Mouse (Mus musculus): Measurements from ENCODE around the gene Cxcr5. TPM values are rescaled to one million over a fixed set of nuclear protein-coding genes. Genes with fewer than 3 reads are reported as not detected.

Gene Cxcr5
- polyA plus RNA-seq, 1 experiment from 2014 or later, result not detected

DNA sequence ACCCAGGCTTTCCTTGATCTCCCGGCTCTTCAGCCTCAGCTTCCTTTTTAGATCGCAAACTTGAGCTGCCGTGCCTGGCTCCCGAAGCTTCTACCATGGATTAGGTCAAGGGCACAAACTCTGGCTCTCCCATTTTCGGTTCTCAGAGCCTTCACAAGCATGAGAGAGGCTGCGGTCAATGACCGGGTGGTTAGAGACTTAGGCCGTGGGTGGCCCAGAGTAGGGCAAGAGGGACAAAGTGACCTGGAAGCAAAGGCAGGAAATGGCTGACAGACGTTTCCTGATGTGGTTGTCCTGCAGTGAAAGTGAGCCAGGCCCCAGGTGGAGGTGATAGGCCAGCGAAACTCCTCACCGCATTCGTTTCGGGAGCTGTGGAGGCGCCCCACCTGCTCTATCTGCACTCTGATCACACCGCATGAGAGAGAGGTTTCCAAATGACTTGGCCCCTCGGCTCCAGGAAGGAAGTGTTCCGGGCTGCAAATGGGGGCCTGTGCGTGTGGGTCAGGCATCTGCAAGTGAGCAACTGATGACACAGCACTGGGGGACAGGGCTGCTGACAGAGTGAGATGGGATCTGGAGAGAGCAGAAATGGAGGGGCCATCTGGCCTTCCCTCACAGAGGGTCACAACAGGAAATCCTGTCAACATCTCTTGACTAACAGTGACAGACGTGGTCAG lies 23.9 kb downstream of the Cxcr5 start:
- H3K4me2 ChIP-seq, result peak overlapping the region; percentile 22

DNA sequence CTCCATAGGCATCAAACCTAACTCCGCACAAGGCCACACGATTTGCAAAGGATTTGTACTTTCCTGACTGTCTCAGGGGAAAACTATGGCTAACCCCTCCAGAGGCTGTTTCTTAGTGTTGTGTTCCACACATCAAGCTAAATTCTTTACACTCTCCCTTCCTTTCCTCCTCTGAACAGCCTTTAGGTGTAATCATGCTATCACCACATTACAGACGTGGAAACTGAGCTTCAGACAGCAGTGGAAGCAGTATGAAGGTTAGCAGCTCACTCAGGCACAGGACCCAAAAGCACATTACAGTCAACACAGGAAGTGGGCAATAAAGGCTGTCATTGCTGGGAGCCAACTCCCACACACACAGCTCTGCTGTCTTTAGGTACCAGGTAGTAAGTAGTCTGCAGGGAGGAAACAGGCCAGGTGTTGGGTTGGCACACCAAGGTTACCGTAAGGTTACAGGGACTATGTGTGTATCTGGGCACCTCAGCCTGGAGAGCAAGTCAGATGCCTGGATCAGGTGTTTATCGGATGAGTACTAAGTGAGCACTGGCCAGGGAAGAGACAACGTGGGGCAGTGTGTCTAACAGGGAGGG lies 28.6 kb downstream of the Cxcr5 start:
- H3K9ac ChIP-seq, result no peak overlapping the region
- H3K36me3 ChIP-seq, result no peaks in the 10 kb centered on the region
- ATAC-seq (ENCODE audit: insufficient number of reproducible peaks, low FRiP score), result no peak
- no peaks in the 10 kb centered on the region for H3K27me3 ChIP-seq (replicated peaks)
- peaks cover 9% of the 10 kb centered on the region for H3K4me1 ChIP-seq (replicated peaks)
- no peak overlapping the region for H3K4me3 ChIP-seq
- no peak overlapping the region for H3K4me2 ChIP-seq
- 79% methylated on average over 6 of the region's 6 CpGs for WGBS
- H3K27ac ChIP-seq (ENCODE audit: poor library complexity, severe bottlenecking), result no peak overlapping the region
- H3K9me3 ChIP-seq (replicated peaks), result 0 out of 2 replicates have a peak, but pooled peaks cover 5% of the 10 kb centered on the region

More for the DNA sequence above, 23.9 kb downstream of the Cxcr5 start:
- no peaks in the 10 kb centered on the region for H3K9me3 ChIP-seq (replicated peaks)
- H3K9ac ChIP-seq, result no peak overlapping the region
- H3K4me3 ChIP-seq, result no peak overlapping the region
- WGBS, result 44% methylated on average over 19 of the region's 19 CpGs
- H3K27me3 ChIP-seq (replicated peaks), result no peaks in the 10 kb centered on the region
- H3K36me3 ChIP-seq, result no peaks in the 10 kb centered on the region
- peaks cover 12% of the 10 kb centered on the region for H3K4me1 ChIP-seq (replicated peaks)
- no peak overlapping the region for H3K27ac ChIP-seq (ENCODE audit: poor library complexity, severe bottlenecking)
- ATAC-seq (ENCODE audit: insufficient number of reproducible peaks, low FRiP score), result peak; percentile 36; the same call in 1 of the 2 replicates

DNA sequence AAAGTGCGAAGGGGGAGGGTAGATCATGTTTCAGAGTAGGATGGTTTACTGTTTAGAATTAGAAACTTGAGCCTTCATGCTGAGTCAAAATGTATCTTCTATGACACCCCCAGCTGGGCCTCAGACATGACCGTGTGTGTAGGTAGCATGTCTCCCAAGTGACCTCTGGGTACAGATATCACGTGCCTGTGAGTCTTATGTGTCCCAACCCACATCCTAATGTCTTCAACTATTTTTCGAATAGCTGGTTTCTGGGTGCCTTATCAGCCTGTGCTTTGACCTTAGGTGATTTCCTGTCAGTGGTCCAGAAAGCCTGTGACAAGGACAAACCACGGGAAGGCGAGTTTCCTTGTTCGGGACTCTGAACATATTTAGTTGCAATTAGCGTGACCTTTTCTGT lies 33.3 kb downstream of the Cxcr5 start:
- Histone ChIP-seq H3K4me1 (replicated peaks) (no peaks in the 10 kb centered on the region), H3K9ac (no peak overlapping the region), H3K4me3 (no peak overlapping the region), H3K9me3 (replicated peaks) (0 out of 2 replicates have a peak, but pooled peaks cover 5% of the 10 kb centered on the region), H3K36me3 (no peaks in the 10 kb centered on the region), H3K4me2 (no peak overlapping the region), H3K27ac (ENCODE audit: poor library complexity, severe bottlenecking) (no peak overlapping the region), H3K27me3 (replicated peaks) (no peaks in the 10 kb centered on the region)
- WGBS, result 52% methylated on average over 8 of the region's 8 CpGs
- no peak for ATAC-seq (ENCODE audit: insufficient number of reproducible peaks, low FRiP score)

DNA sequence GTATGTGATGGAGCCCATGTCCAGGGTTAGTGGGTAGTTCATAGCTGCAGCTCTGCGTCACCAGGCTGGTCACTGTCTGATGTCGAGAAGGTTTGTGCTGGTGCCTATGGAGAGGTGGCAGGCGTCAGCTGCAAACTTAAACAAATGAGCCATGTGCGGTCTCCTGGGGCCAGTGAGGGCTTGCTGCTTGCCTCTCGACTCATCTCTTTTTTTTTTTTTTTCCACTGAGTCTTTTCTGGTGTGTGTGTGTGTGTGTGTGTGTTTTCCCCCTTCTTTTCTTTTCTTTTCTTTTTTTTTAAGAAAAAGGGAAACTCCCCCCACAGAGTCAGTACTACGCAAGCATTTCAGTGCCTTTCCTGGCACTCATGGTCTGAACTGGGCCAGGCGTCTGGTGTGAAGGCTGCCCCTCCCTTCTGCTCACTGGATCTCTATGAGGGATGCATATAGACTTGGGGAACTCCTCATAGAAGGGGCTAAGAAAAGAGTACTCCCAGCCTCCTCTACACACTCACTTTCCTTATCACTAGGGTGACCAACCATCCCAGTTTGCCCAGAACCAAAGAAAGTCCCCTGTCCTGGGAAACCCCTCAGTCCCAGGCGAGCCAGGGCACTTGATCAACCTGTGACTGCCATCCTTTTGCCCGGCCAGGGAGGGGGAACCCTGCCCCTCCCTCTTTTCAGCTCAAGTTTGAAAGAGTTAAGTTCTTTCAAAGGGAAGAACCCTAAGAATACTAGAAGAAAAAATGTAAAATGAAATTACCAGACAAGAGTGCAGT lies 35.2 kb downstream of the Cxcr5 start:
- Histone ChIP-seq H3K4me1 (replicated peaks) (no peaks in the 10 kb centered on the region), H3K4me2 (no peak overlapping the region), H3K36me3 (no peaks in the 10 kb centered on the region), H3K27me3 (replicated peaks) (no peaks in the 10 kb centered on the region), H3K9me3 (replicated peaks) (0 out of 2 replicates have a peak, but pooled peaks cover 3% of the 10 kb centered on the region), H3K9ac (no peak overlapping the region), H3K4me3 (no peak overlapping the region), H3K27ac (ENCODE audit: poor library complexity, severe bottlenecking) (no peak overlapping the region)
- no peak for ATAC-seq (ENCODE audit: insufficient number of reproducible peaks, low FRiP score)
- 57% methylated on average over 9 of the region's 9 CpGs for WGBS

DNA sequence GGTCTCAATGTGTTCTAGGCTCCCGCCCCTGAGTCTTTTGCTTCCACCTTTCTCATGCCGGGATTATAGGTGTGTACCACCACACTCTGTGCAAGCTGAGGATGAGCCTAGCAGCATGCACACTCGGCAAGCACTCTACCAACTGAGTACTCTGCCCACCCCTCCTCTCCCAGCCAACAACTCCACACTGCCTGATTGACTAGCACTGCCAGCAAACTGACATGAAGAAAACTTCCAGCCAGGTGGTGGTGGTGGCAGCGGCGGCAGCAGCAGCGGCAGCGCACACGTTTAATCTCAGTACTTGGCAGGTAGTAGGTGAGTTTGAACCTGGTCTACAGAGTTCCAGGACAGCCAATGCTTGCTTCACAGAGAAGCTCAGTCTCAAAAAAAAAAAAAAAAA lies 36.1 kb downstream of the Cxcr5 start:
- no peak for ATAC-seq (ENCODE audit: insufficient number of reproducible peaks, low FRiP score)
- 85% methylated on average over 8 of the region's 8 CpGs for WGBS
- Histone ChIP-seq H3K4me3 (no peak overlapping the region), H3K4me2 (no peak overlapping the region), H3K4me1 (replicated peaks) (no peaks in the 10 kb centered on the region), H3K9ac (no peak overlapping the region), H3K27ac (ENCODE audit: poor library complexity, severe bottlenecking) (no peak overlapping the region), H3K9me3 (replicated peaks) (no peaks in the 10 kb centered on the region), H3K27me3 (replicated peaks) (no peaks in the 10 kb centered on the region), H3K36me3 (no peaks in the 10 kb centered on the region)

DNA sequence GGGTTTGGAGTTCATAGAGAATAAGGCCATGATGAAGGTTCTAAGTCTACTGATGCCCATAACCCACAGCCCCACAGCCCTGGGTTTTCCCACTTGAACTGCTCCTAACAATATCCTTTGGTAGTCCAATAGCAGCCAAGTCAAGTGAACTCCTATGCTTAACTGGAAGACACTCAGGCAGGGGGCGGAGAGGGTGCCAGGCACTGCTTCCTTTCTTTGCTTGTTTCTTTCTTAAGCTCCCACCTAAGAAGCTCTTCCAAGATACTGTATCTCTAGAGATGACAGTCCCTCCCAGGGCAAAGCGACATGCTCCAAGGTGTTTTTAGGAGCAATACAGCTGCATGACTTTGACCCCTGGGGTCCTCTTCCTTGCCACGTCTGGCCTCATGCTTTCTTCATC lies 36.7 kb downstream of the Cxcr5 start:
- H3K9ac ChIP-seq, result no peak overlapping the region
- no peaks in the 10 kb centered on the region for H3K27me3 ChIP-seq (replicated peaks)
- no peak for ATAC-seq (ENCODE audit: insufficient number of reproducible peaks, low FRiP score)
- 70% methylated on average over 3 of the region's 3 CpGs for WGBS
- no peaks in the 10 kb centered on the region for H3K9me3 ChIP-seq (replicated peaks)
- H3K4me3 ChIP-seq, result no peak overlapping the region
- H3K4me2 ChIP-seq, result no peak overlapping the region
- H3K4me1 ChIP-seq (replicated peaks), result no peaks in the 10 kb centered on the region
- H3K36me3 ChIP-seq, result no peaks in the 10 kb centered on the region
- no peak overlapping the region for H3K27ac ChIP-seq (ENCODE audit: poor library complexity, severe bottlenecking)

DNA sequence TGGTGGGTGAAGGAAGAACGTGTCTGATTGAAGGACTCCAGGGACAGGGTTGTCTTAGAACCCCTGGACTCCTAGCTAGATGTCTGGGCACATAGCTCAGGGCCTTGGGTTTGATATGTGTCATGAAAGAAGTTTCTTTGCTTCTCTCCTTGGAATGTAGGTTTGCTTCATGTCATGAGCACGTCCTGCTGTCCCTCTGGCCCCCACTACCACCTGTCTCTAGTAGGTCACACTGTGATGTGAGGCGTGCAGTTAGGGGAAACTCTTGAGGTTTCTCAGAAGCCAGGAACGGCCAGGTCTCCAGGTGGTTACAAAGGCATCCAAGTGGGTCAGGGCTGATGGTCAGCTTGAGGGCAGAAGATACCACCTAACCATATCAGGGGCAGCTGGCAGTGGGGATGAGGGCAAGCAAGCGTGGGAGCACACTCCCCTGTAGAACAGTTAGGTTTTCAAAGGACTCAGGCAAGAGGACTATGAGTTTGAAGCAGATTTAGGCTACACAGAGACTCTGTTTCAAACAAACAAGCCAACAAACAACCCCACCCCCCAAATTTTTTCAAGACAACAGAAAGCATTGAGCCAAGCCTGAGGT lies 37.3 kb downstream of the Cxcr5 start:
- ATAC-seq (ENCODE audit: insufficient number of reproducible peaks, low FRiP score), result no peak
- Histone ChIP-seq H3K4me2 (no peak overlapping the region), H3K27me3 (replicated peaks) (no peaks in the 10 kb centered on the region), H3K27ac (ENCODE audit: poor library complexity, severe bottlenecking) (no peak overlapping the region), H3K9me3 (replicated peaks) (no peaks in the 10 kb centered on the region), H3K36me3 (no peaks in the 10 kb centered on the region), H3K4me1 (replicated peaks) (no peaks in the 10 kb centered on the region), H3K4me3 (no peak overlapping the region), H3K9ac (no peak overlapping the region)
- 69% methylated on average over 5 of the region's 5 CpGs for WGBS

DNA sequence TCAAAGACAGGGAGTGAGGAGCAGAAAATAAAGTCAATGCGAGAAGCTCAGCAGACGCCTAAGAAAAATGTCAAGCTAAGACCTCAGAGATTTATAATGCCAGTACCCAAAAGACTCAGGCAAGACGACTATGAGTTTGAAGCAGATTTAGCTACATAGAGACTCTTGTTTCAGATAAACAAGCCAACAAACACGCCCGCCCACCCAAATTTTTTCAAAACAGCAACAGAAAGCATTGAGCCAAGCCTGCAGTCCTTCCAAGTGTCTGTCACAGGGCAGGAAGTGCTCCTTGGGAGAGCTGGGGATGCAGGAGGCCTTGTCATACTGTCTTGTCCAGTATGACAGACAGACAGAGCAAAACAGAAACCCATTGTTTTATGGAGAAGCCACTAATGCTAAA lies 38.0 kb downstream of the Cxcr5 start:
- no peak overlapping the region for H3K9ac ChIP-seq
- no peak overlapping the region for H3K4me3 ChIP-seq
- H3K36me3 ChIP-seq, result no peaks in the 10 kb centered on the region
- no peaks in the 10 kb centered on the region for H3K9me3 ChIP-seq (replicated peaks)
- WGBS, result 74% methylated on average over 5 of the region's 5 CpGs
- ATAC-seq (ENCODE audit: insufficient number of reproducible peaks, low FRiP score), result no peak
- no peaks in the 10 kb centered on the region for H3K27me3 ChIP-seq (replicated peaks)
- H3K4me2 ChIP-seq, result no peak overlapping the region
- no peak overlapping the region for H3K27ac ChIP-seq (ENCODE audit: poor library complexity, severe bottlenecking)
- no peaks in the 10 kb centered on the region for H3K4me1 ChIP-seq (replicated peaks)

DNA sequence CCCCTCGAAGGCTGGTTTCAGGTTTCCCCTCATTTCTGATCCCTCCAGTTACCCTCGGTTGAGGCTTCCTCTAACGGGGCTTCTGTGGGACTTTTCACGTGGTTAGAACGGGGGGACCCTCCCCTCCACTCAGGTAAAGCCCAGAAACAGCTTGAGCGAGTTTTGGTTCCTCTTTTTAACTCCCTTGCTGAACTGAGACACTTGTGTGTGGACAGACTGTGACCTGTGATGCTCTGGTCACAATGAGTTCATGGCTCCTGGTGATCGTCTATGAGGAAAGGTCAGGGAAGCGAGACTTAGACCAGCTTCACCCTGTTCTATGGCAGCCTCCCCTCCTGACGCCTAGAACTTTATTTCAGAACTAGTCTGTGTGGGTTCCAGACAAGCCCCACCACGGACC lies 39.8 kb downstream of the Cxcr5 start:
- ATAC-seq (ENCODE audit: insufficient number of reproducible peaks, low FRiP score), result no peak
- no peaks in the 10 kb centered on the region for H3K9me3 ChIP-seq (replicated peaks)
- no peaks in the 10 kb centered on the region for H3K36me3 ChIP-seq
- H3K27ac ChIP-seq (ENCODE audit: poor library complexity, severe bottlenecking), result no peak overlapping the region
- no peak overlapping the region for H3K4me2 ChIP-seq
- no peak overlapping the region for H3K9ac ChIP-seq
- WGBS, result 78% methylated on average over 10 of the region's 10 CpGs
- no peak overlapping the region for H3K4me3 ChIP-seq
- peaks cover 6% of the 10 kb centered on the region; the same call in 1 of the 2 replicates for H3K4me1 ChIP-seq (replicated peaks)
- H3K27me3 ChIP-seq (replicated peaks), result no peaks in the 10 kb centered on the region

DNA sequence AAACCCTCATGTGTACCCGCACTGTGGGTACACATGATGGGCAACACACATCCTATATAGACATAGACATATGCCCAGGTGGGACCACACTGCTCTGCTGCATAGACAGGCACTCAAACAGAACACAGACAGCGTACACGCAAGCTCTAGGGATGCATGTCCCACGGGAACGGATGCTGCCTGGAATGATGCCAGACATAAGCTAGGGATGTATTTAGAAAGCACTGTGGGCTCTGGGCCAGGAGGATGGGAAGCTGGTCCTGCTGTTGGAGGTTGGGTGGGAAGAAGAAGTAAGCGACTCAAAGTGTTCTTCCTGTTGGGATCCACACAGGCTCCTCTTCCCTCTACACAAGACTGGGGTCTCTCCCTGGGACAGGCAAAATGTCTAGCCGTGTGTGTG lies 43.6 kb downstream of the Cxcr5 start:
- Histone ChIP-seq H3K36me3 (no peaks in the 10 kb centered on the region), H3K9ac (no peak overlapping the region), H3K4me3 (no peak overlapping the region), H3K4me2 (no peak overlapping the region), H3K4me1 (replicated peaks) (peaks cover 6% of the 10 kb centered on the region), H3K27me3 (replicated peaks) (no peaks in the 10 kb centered on the region), H3K9me3 (replicated peaks) (no peaks in the 10 kb centered on the region), H3K27ac (ENCODE audit: poor library complexity, severe bottlenecking) (no peak overlapping the region)
- no peak for ATAC-seq (ENCODE audit: insufficient number of reproducible peaks, low FRiP score)
- WGBS, result 64% methylated on average over 7 of the region's 7 CpGs

DNA sequence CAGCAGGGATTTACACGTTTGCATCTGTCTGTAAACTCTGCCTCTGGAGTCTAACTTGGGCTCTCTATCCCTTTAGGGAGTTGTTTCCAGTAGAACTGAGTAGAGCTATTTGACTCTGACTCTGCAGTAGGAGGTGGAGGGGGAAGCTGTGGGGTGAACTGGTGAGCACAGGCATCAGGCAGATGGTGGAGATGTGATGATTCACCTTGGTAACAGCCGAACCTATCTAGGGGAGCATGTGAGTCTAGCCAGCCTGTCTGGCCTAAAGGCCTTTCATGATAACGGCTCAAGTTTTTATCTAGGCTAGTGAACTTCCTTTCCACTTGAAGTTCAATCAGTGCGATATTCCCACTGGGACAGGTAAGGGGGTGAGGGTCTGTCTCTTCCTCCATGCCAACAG lies 44.3 kb downstream of the Cxcr5 start:
- 47% methylated on average over 4 of the region's 4 CpGs for WGBS
- peaks cover 7% of the 10 kb centered on the region for H3K4me1 ChIP-seq (replicated peaks)
- H3K9me3 ChIP-seq (replicated peaks), result no peaks in the 10 kb centered on the region
- no peak overlapping the region for H3K4me2 ChIP-seq
- H3K27me3 ChIP-seq (replicated peaks), result no peaks in the 10 kb centered on the region
- H3K9ac ChIP-seq, result no peak overlapping the region
- H3K27ac ChIP-seq (ENCODE audit: poor library complexity, severe bottlenecking), result no peak overlapping the region
- no peaks in the 10 kb centered on the region for H3K36me3 ChIP-seq
- H3K4me3 ChIP-seq, result no peak overlapping the region
- no peak for ATAC-seq (ENCODE audit: insufficient number of reproducible peaks, low FRiP score)
